Mouse (Mus musculus): Measurements from ENCODE around the gene Prrt1. TPM values are rescaled to one million over a fixed set of nuclear protein-coding genes. Genes with fewer than 3 reads are reported as not detected.

The Prrt1 gene
- polyA plus RNA-seq, 1 experiment from 2014 or later: 0.18 TPM

GRCm38 (mm10) chr17:34604511-34605237, 24.7 kb upstream of the Prrt1 start:
- peaks cover 16% of the 10 kb centered on the region for H3K36me3 ChIP-seq (ENCODE audit: control insufficient read depth, insufficient read depth, low read length)
- H3K4me3 ChIP-seq (ENCODE audit: low read length): peak overlapping the region; percentile 99
- peak overlapping the region; percentile 95 for H3K9ac ChIP-seq (ENCODE audit: low read depth, low read length)
- ATAC-seq (ENCODE audit: low FRiP score, low TSS enrichment): peak; percentile 0; the same call in 1 of the 2 replicates
- H3K27me3 ChIP-seq (ENCODE audit: control insufficient read depth, insufficient read depth, low read length): no peaks in the 10 kb centered on the region
- peaks cover 35% of the 10 kb centered on the region for H3K4me1 ChIP-seq (ENCODE audit: control insufficient read depth, insufficient read depth, low read length)
- WGBS: 9% methylated on average over 24 of the region's 24 CpGs
- peak overlapping the region; percentile 93 for H3K4me2 ChIP-seq (replicated peaks; ENCODE audit: low read depth, low read length)
- H3K27ac ChIP-seq (ENCODE audit: low read depth, low read length): peak overlapping the region; percentile 95
- no peaks in the 10 kb centered on the region for H3K9me3 ChIP-seq (ENCODE audit: control insufficient read depth, low read length)

- Histone ChIP-seq H3K9ac (ENCODE audit: low read depth, low read length) (peak overlapping the region; percentile 95), H3K9me3 (ENCODE audit: control insufficient read depth, low read length) (no peaks in the 10 kb centered on the region), H3K4me1 (ENCODE audit: control insufficient read depth, insufficient read depth, low read length) (peaks cover 35% of the 10 kb centered on the region), H3K27ac (ENCODE audit: low read depth, low read length) (peak overlapping the region; percentile 95), H3K27me3 (ENCODE audit: control insufficient read depth, insufficient read depth, low read length) (no peaks in the 10 kb centered on the region), H3K4me2 (replicated peaks; ENCODE audit: low read depth, low read length) (peak overlapping the region; percentile 93), H3K36me3 (ENCODE audit: control insufficient read depth, insufficient read depth, low read length) (peaks cover 13% of the 10 kb centered on the region), H3K4me3 (ENCODE audit: low read length) (peak overlapping the region; percentile 99)
- peak; percentile 56 for ATAC-seq (ENCODE audit: low FRiP score, low TSS enrichment)
- WGBS: under 1% methylated on average over 20 of the region's 30 CpGs
Observed at GRCm38 (mm10) chr17:34605609-34606008, 23.7 kb upstream of the Prrt1 start.

GRCm38 (mm10) chr17:34606186-34607039, 22.9 kb upstream of the Prrt1 start:
- H3K27ac ChIP-seq (ENCODE audit: low read depth, low read length): peak overlapping the region; percentile 95
- peaks cover 35% of the 10 kb centered on the region for H3K4me1 ChIP-seq (ENCODE audit: control insufficient read depth, insufficient read depth, low read length)
- peak; percentile 0; the same call in 1 of the 2 replicates for ATAC-seq (ENCODE audit: low FRiP score, low TSS enrichment)
- H3K9me3 ChIP-seq (ENCODE audit: control insufficient read depth, low read length): no peaks in the 10 kb centered on the region
- H3K9ac ChIP-seq (ENCODE audit: low read depth, low read length): peak overlapping the region; percentile 95
- H3K36me3 ChIP-seq (ENCODE audit: control insufficient read depth, insufficient read depth, low read length): peaks cover 17% of the 10 kb centered on the region
- H3K27me3 ChIP-seq (ENCODE audit: control insufficient read depth, insufficient read depth, low read length): no peaks in the 10 kb centered on the region
- WGBS: 13% methylated on average over 32 of the region's 32 CpGs
- H3K4me2 ChIP-seq (replicated peaks; ENCODE audit: low read depth, low read length): peak overlapping the region; percentile 93
- H3K4me3 ChIP-seq (ENCODE audit: low read length): peak overlapping the region; percentile 99

GRCm38 (mm10) chr17:34607997-34608396, 21.3 kb upstream of the Prrt1 start:
- Histone ChIP-seq H3K4me3 (ENCODE audit: low read length) (no peak overlapping the region), H3K27me3 (ENCODE audit: control insufficient read depth, insufficient read depth, low read length) (no peaks in the 10 kb centered on the region), H3K4me2 (replicated peaks; ENCODE audit: low read depth, low read length) (no peak overlapping the region), H3K4me1 (ENCODE audit: control insufficient read depth, insufficient read depth, low read length) (peaks cover 27% of the 10 kb centered on the region), H3K27ac (ENCODE audit: low read depth, low read length) (no peak overlapping the region), H3K36me3 (ENCODE audit: control insufficient read depth, insufficient read depth, low read length) (peaks cover 33% of the 10 kb centered on the region), H3K9me3 (ENCODE audit: control insufficient read depth, low read length) (no peaks in the 10 kb centered on the region), H3K9ac (ENCODE audit: low read depth, low read length) (no peak overlapping the region)
- 78% methylated on average over 7 of the region's 7 CpGs for WGBS
- no peak for ATAC-seq (ENCODE audit: low FRiP score, low TSS enrichment)

GRCm38 (mm10) chr17:34611050-34611449, 18.3 kb upstream of the Prrt1 start:
- Histone ChIP-seq H3K9ac (ENCODE audit: low read depth, low read length) (no peak overlapping the region), H3K36me3 (ENCODE audit: control insufficient read depth, insufficient read depth, low read length) (peaks cover 45% of the 10 kb centered on the region)
- WGBS: 92% methylated on average over 8 of the region's 8 CpGs

GRCm38 (mm10) chr17:34613054-34613645, 16.2 kb upstream of the Prrt1 start:
- Histone ChIP-seq H3K4me2 (replicated peaks; ENCODE audit: low read depth, low read length) (no peak overlapping the region), H3K27ac (ENCODE audit: low read depth, low read length) (no peak overlapping the region), H3K36me3 (ENCODE audit: control insufficient read depth, insufficient read depth, low read length) (peaks cover 52% of the 10 kb centered on the region), H3K4me3 (ENCODE audit: low read length) (no peak overlapping the region), H3K9me3 (ENCODE audit: control insufficient read depth, low read length) (no peaks in the 10 kb centered on the region), H3K4me1 (ENCODE audit: control insufficient read depth, insufficient read depth, low read length) (peaks cover 6% of the 10 kb centered on the region; the same call in 1 of the 2 replicates), H3K27me3 (ENCODE audit: control insufficient read depth, insufficient read depth, low read length) (no peaks in the 10 kb centered on the region), H3K9ac (ENCODE audit: low read depth, low read length) (no peak overlapping the region)
- 85% methylated on average over 11 of the region's 11 CpGs for WGBS
- no peak for ATAC-seq (ENCODE audit: low FRiP score, low TSS enrichment)

More at GRCm38 (mm10) chr17:34611050-34611449, 18.3 kb upstream of the Prrt1 start:
- peaks cover 21% of the 10 kb centered on the region for H3K4me1 ChIP-seq (ENCODE audit: control insufficient read depth, insufficient read depth, low read length)
- H3K27me3 ChIP-seq (ENCODE audit: control insufficient read depth, insufficient read depth, low read length): no peaks in the 10 kb centered on the region
- no peaks in the 10 kb centered on the region for H3K9me3 ChIP-seq (ENCODE audit: control insufficient read depth, low read length)
- H3K27ac ChIP-seq (ENCODE audit: low read depth, low read length): no peak overlapping the region
- ATAC-seq (ENCODE audit: low FRiP score, low TSS enrichment): no peak
- H3K4me3 ChIP-seq (ENCODE audit: low read length): no peak overlapping the region
- no peak overlapping the region for H3K4me2 ChIP-seq (replicated peaks; ENCODE audit: low read depth, low read length)

GRCm38 (mm10) chr17:34613830-34614229, 15.5 kb upstream of the Prrt1 start:
- H3K9ac ChIP-seq (ENCODE audit: low read depth, low read length): no peak overlapping the region
- H3K4me1 ChIP-seq (ENCODE audit: control insufficient read depth, insufficient read depth, low read length): no peaks in the 10 kb centered on the region; the same call in 1 of the 2 replicates
- no peaks in the 10 kb centered on the region for H3K9me3 ChIP-seq (ENCODE audit: control insufficient read depth, low read length)
- 91% methylated on average over 10 of the region's 10 CpGs for WGBS
- no peak for ATAC-seq (ENCODE audit: low FRiP score, low TSS enrichment)
- peaks cover 52% of the 10 kb centered on the region for H3K36me3 ChIP-seq (ENCODE audit: control insufficient read depth, insufficient read depth, low read length)
- H3K4me3 ChIP-seq (ENCODE audit: low read length): no peak overlapping the region
- no peaks in the 10 kb centered on the region for H3K27me3 ChIP-seq (ENCODE audit: control insufficient read depth, insufficient read depth, low read length)
- H3K27ac ChIP-seq (ENCODE audit: low read depth, low read length): no peak overlapping the region
- no peak overlapping the region for H3K4me2 ChIP-seq (replicated peaks; ENCODE audit: low read depth, low read length)

GRCm38 (mm10) chr17:34615871-34616270, 13.5 kb upstream of the Prrt1 start, which contains the start of gene Egfl8:
Gene Egfl8 (minus strand): TSS chr17:34615971.
- H3K9ac ChIP-seq (ENCODE audit: low read depth, low read length): no peak within 1 kb of the TSS

More at GRCm38 (mm10) chr17:34615871-34616270, 13.5 kb upstream of the Prrt1 start, which contains the start of gene Egfl8:
- no peak within 1 kb of the TSS for H3K27ac ChIP-seq (ENCODE audit: low read depth, low read length)
- ATAC-seq (ENCODE audit: low FRiP score, low TSS enrichment): no peak
- H3K4me1 ChIP-seq (ENCODE audit: control insufficient read depth, insufficient read depth, low read length): no peaks in the 10 kb centered on the region
- H3K9me3 ChIP-seq (ENCODE audit: control insufficient read depth, low read length): no peaks in the 10 kb centered on the region
- peaks cover 53% of the 10 kb centered on the region for H3K36me3 ChIP-seq (ENCODE audit: control insufficient read depth, insufficient read depth, low read length)
- no peak within 1 kb of the TSS for H3K4me3 ChIP-seq (ENCODE audit: low read length)
- no peak within 1 kb of the TSS for H3K4me2 ChIP-seq (replicated peaks; ENCODE audit: low read depth, low read length)
- WGBS: 77% methylated on average over 6 of the region's 6 CpGs
- no peaks in the 10 kb centered on the region for H3K27me3 ChIP-seq (ENCODE audit: control insufficient read depth, insufficient read depth, low read length)
